Mouse (Mus musculus): Measurements from ENCODE around the gene Fam161a.

DNA sequence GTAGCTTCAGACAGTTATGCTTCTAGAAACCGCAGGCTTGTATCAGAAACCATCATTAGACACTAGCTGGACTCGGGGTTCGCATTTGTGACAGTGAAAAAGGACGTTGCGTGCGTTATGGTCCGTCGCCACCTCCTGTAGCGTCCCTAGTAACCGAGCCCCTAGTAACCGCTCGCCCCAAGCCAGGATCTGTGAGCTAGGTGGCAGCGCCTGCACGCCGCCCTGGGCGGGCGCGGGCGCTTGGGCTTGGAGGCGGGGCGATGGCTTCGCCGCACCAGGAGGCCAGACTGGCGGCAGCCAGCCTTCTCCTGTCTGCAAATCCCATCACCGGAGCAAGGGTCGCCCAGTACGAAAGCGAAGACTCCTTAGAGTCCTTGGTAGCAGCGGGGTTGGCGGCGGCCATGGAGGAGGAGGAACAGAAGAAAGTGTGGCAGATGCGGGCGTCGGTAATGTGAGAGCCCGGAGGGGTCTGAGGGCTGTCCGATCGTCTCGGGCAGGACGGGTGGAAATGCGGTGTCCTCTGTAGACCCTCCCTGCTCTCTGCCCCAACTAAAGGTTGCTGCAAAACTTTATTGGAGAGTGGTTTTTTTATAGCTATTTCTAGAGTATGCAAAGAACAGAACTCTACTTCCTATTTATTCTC, 971 bp downstream of the Fam161a start:
- no peak for TF ChIP-seq CTCF (IDR thresholded peaks at IDR 0.05; ENCODE audit: low read depth, low read length)
- TF ChIP-seq GATA1 (IDR thresholded peaks at IDR 0.05; ENCODE audit: borderline replicate concordance, low read length) = no peak
- no peak for TF ChIP-seq POLR2AphosphoS5 (IDR thresholded peaks at IDR 0.05; ENCODE audit: insufficient replicate concordance, low read depth, low read length)

Data from G1E (cell line).